Mouse (Mus musculus) kidney, adult 2 months (tissue): ENCODE data around the gene Dnajc11.

ENCODE experiments used
- CTCF ChIP-seq: fragments of 200-500 bp; conservative IDR thresholded peaks from 2 replicates; pipeline ENCODE4 v1.5.1; 2011; ENCODE audit warnings: low read depth, mild to moderate bottlenecking, control low read depth, low read length, moderate library complexity, mixed read lengths; ENCODE audit not compliant: insufficient read depth, insufficient read length
- POLR2A ChIP-seq: fragments of 200-500 bp; IDR thresholded peaks from one replicate; pipeline ENCODE4 v1.6.1; 2011; ENCODE audit warnings: low read depth, low read length, control low read depth

GRCm38 (mm10) chr4:151977748-151978147 lies 44.3 kb downstream of the Dnajc11 start:
- TF ChIP-seq CTCF = peak; percentile 77
- no peak for TF ChIP-seq POLR2A
